Mouse (Mus musculus) adrenal gland, postnatal 10 days (tissue): ENCODE data around the gene Shh. TPM values are rescaled to one million over a fixed set of nuclear protein-coding genes. Genes with fewer than 3 reads are reported as not detected.

Experiments used
- total RNA-seq, 2 experiments: library from RNA; stranded (reverse); gene quantifications; 2 replicates each; pipeline ENCODE4 v1.2.3; 2021

The Shh gene
- total RNA-seq, 2 experiments from 2014 or later: 16.4 to 17.5 TPM

Other genes with a start within 250 kb of the Shh start
- under 1 TPM; 0.09 to 0.15 TPM for gene Cnpy1, start 221.4 kb downstream of the Shh start, total RNA-seq
- 10 to 100 TPM; 46.8 to 52.7 TPM for gene Rbm33, start 150.1 kb downstream of the Shh start, total RNA-seq